Mouse (Mus musculus) heart, embryonic 12.5 days (tissue): ENCODE measurements at regions not wholly inside any gene's neighbourhood (a gene's known extent, or its start where the extent isn't known, plus 50 kb on each side); places are given as distances from the start of the nearest gene placed in this dataset.
"Not testable (repeated sequence)": the region's sequence is repeated elsewhere in the genome, so short reads cannot be mapped to it uniquely, and the experiment has no call there.

Source experiments
- ATAC-seq: fragments of 200-750 bp; cut with Nextera tagmentation; 2 replicates; pipeline ENCODE4 v1.8.0; 2017; ENCODE audit warnings: moderate TSS enrichment, moderate library complexity; ENCODE audit not compliant: insufficient number of reproducible peaks, low FRiP score
- H3K27ac ChIP-seq: fragments of 300-500 bp; sonication (generic); 2 replicates; pipeline ENCODE4 v1.5.1; 2016; ENCODE audit warnings: mild to moderate bottlenecking, moderate library complexity; ENCODE audit not compliant: poor library complexity, severe bottlenecking
- H3K27me3 ChIP-seq: fragments of 300-500 bp; sonication (generic); replicated peaks from 2 replicates; pipeline ENCODE4 v1.6.1; 2016; ENCODE audit warnings: mild to moderate bottlenecking, moderate library complexity
- H3K36me3 ChIP-seq: fragments of 300-500 bp; sonication (generic); 2 replicates; pipeline ENCODE4 v1.6.1; 2016; ENCODE audit warnings: mild to moderate bottlenecking, moderate library complexity
- H3K4me1 ChIP-seq: fragments of 300-500 bp; sonication (generic); replicated peaks from 2 replicates; pipeline ENCODE4 v1.6.1; 2016; ENCODE audit warnings: mild to moderate bottlenecking
- H3K4me2 ChIP-seq: fragments of 300-500 bp; sonication (generic); 2 replicates; pipeline ENCODE4 v1.6.1; 2016; ENCODE audit warnings: mild to moderate bottlenecking, moderate library complexity
- H3K4me3 ChIP-seq: fragments of 300-500 bp; sonication (generic); 2 replicates; pipeline ENCODE4 v1.5.1; 2016; ENCODE audit warnings: mild to moderate bottlenecking
- H3K9ac ChIP-seq: fragments of 300-500 bp; sonication (generic); 2 replicates; pipeline ENCODE4 v1.6.1; 2016; ENCODE audit warnings: mild to moderate bottlenecking, moderate library complexity
- H3K9me3 ChIP-seq: fragments of 300-500 bp; sonication (generic); replicated peaks from 2 replicates; pipeline ENCODE4 v1.6.1; 2016; ENCODE audit warnings: mild to moderate bottlenecking, moderate library complexity
- WGBS: fragments of 180-500 bp; shearing (Covaris S2); methylation state at CpG from one replicate; pipeline ENCODE4 v1.1.7; 2016; 5-methylcytosine and 5-hydroxymethylcytosine counted together

DNA sequence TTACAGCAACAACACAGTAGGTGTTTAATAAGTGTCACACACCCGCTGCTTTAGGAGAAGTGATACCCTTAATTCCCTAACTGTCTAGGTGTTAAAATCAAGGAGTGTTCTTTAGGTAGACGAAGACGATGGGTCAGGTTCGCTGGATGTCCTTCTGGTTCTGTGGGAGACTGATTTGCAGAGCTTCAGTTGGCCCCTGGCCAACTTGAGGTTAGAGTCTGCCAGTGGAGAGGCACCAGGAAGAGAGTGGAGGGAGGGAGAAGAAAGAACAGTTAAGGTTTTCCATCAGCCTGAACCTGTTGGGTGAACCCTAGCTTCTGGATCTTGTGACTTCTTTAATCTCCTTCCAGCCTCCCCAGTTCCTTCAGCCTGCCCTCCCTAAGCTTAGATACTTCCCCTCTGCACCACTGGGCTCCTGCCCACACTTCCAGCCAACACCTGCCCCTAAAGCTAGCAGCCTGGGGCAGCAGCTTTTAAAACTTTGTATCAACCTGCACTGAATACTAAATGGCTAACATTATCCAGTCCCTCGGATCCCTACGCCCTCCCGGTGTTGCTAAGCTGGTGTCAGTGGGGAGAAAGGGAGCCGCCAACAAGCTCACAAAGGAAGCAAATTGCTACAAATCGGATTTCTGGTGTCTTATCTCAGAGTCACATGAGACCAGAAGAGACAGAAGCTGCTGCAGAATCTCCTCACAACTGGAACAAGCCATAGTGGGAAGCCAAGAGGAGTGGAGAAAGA lies 62.1 kb upstream of the Adgrl1 start:
- no peak overlapping the region for H3K4me3 ChIP-seq
- no peaks in the 10 kb centered on the region for H3K36me3 ChIP-seq
- peaks cover 13% of the 10 kb centered on the region for H3K4me1 ChIP-seq
- no peaks in the 10 kb centered on the region for H3K9me3 ChIP-seq
- H3K27ac ChIP-seq, result peak overlapping the region; percentile 41; the same call in 1 of the 2 replicates
- WGBS, result 32% methylated on average over 9 of the region's 9 CpGs
- H3K9ac ChIP-seq, result no peak overlapping the region
- H3K27me3 ChIP-seq, result no peaks in the 10 kb centered on the region
- ATAC-seq, result 0 out of 2 replicates have a peak, but pooled peaks have one; percentile 25
- H3K4me2 ChIP-seq, result peak overlapping the region; percentile 15; the same call in 1 of the 2 replicates

DNA sequence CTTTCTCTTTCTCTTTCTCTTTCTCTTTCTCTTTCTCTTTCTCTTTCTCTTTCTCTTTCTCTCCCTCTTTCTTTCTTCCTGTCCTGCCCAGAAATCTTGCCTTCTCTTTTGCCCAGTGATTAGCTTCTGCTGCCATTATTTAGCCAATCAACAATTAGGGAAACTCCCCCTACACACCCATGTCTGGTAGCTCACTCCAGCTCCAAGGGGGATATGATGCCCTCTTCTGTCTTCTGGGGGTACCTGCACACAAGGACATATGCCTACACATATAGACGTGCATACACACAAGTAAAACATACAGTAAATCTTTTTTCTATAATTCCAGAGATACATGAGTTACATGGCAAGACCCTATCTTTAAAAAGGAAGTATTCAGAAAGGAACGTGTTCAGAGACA lies 70.1 kb upstream of the Adgrl1 start:
- Histone ChIP-seq H3K9me3 (0 out of 2 replicates have a peak, but pooled peaks cover 4% of the 10 kb centered on the region), H3K27me3 (no peaks in the 10 kb centered on the region), H3K4me1 (no peaks in the 10 kb centered on the region), H3K36me3 (no peaks in the 10 kb centered on the region), H3K9ac (no peak overlapping the region), H3K4me2 (no peak overlapping the region), H3K4me3 (no peak overlapping the region), H3K27ac (no peak overlapping the region)
- no peak for ATAC-seq
- WGBS, result 76% methylated on average over 2 of the region's 2 CpGs

GRCm38 (mm10) chr8:83824925-83825680 lies 74.8 kb upstream of the Adgrl1 start:
- Histone ChIP-seq H3K4me1 (no peaks in the 10 kb centered on the region), H3K4me3 (no peak overlapping the region), H3K4me2 (no peak overlapping the region), H3K9me3 (0 out of 2 replicates have a peak, but pooled peaks cover 4% of the 10 kb centered on the region), H3K27me3 (0 out of 2 replicates have a peak, but pooled peaks cover 4% of the 10 kb centered on the region), H3K27ac (no peak overlapping the region), H3K9ac (no peak overlapping the region), H3K36me3 (no peaks in the 10 kb centered on the region)
- ATAC-seq, result no peak
- 73% methylated on average over 17 of the region's 17 CpGs for WGBS

DNA sequence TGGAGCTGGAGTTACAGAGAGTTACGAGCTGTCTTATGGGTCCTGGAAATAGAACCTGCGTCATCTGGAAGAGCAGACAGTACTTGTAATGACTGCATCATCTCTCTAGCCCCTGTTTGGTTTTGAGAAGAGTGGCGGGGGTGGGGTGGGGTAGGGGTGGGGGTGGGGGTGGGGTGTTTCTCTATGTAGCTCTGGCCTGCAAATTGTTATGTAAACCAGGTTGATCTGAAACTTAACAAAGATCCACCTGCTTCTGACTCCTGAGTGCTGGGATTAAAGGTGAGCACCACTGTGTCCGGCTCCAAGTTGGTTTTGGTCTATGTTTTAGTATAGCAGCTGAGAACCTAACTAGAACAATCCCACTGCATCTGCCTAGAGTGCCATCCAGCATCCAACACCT lies 78.0 kb upstream of the Adgre5 start:
- WGBS, result 77% methylated on average over 4 of the region's 4 CpGs
- H3K36me3 ChIP-seq, result no peaks in the 10 kb centered on the region
- H3K27ac ChIP-seq, result no peak overlapping the region
- no peaks in the 10 kb centered on the region for H3K4me1 ChIP-seq
- no peaks in the 10 kb centered on the region for H3K9me3 ChIP-seq
- H3K9ac ChIP-seq, result no peak overlapping the region
- no peak for ATAC-seq
- no peak overlapping the region for H3K4me3 ChIP-seq
- 0 out of 2 replicates have a peak, but pooled peaks cover 4% of the 10 kb centered on the region for H3K27me3 ChIP-seq
- H3K4me2 ChIP-seq, result no peak overlapping the region

DNA sequence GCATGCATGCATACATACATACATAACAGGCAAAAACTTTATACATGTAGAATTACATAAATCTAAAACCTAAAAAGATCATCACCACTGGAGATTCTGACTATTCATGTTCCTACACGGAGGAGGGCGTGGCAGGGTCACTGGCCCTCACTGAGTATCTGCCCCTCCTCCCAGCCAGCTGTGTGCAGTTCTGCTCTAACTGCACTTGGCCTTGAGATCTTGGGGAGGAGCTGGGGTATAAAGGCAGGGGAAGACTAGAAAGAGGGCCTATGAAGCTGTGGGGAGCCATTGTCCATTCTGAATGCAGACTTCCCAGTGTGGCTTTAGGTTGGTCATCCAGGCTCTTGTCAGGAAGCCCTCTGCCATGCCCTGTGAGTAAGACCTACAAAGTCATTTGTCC lies 69.5 kb upstream of the Adgre5 start:
- ATAC-seq, result no peak
- Histone ChIP-seq H3K4me1 (no peaks in the 10 kb centered on the region), H3K9me3 (no peaks in the 10 kb centered on the region), H3K4me2 (no peak overlapping the region), H3K4me3 (no peak overlapping the region), H3K36me3 (no peaks in the 10 kb centered on the region), H3K9ac (no peak overlapping the region), H3K27me3 (no peaks in the 10 kb centered on the region), H3K27ac (no peak overlapping the region)
- 89% methylated on average over 2 of the region's 2 CpGs for WGBS

GRCm38 (mm10) chr8:83805612-83806011 lies 64.5 kb upstream of the Adgre5 start:
- ATAC-seq, result no peak
- Histone ChIP-seq H3K27me3 (no peaks in the 10 kb centered on the region), H3K4me1 (no peaks in the 10 kb centered on the region), H3K9ac (no peak overlapping the region), H3K4me2 (no peak overlapping the region), H3K9me3 (no peaks in the 10 kb centered on the region), H3K36me3 (no peaks in the 10 kb centered on the region), H3K4me3 (no peak overlapping the region), H3K27ac (no peak overlapping the region)
- WGBS, result 28% methylated on average over 6 of the region's 6 CpGs

- 42% methylated on average over 1 of the region's 1 CpGs for WGBS
- not testable (repeated sequence) for H3K4me2 ChIP-seq, H3K27ac ChIP-seq
These were observed 62.2 kb upstream of the Adgre5 start for GRCm38 (mm10) chr8:83803312-83803711.

GRCm38 (mm10) chr8:83802506-83802905 lies 61.4 kb upstream of the Adgre5 start:
- Histone ChIP-seq H3K27ac (no peak overlapping the region), H3K4me3 (no peak overlapping the region), H3K9me3 (no peaks in the 10 kb centered on the region), H3K27me3 (no peaks in the 10 kb centered on the region), H3K36me3 (no peaks in the 10 kb centered on the region), H3K9ac (no peak overlapping the region), H3K4me2 (no peak overlapping the region), H3K4me1 (no peaks in the 10 kb centered on the region; the same call in 1 of the 2 replicates)
- 48% methylated on average over 3 of the region's 3 CpGs for WGBS
- no peak for ATAC-seq

More at GRCm38 (mm10) chr8:83803312-83803711, 62.2 kb upstream of the Adgre5 start:
- H3K9ac ChIP-seq, H3K36me3 ChIP-seq, H3K9me3 ChIP-seq, H3K4me1 ChIP-seq, ATAC-seq, H3K4me3 ChIP-seq, H3K27me3 ChIP-seq: not testable (repeated sequence)

DNA sequence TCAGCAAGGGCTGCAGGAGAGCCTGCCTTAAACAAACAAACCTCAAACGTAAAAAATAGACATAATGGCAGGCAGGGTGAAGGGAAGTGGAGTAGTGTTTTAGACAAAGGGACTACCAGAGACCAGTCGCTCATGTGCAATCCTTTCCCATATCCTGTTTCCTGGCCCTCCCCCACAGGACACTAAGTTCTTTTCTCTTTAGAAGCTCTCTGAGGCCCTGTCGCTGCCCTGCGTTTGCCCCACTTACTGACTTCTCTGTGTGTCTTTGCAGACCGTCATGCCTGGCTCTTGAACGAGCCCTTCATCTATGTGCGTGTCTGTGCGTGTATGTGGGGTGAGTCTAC lies 58.5 kb upstream of the Adgre5 start:
- WGBS, result 61% methylated on average over 8 of the region's 8 CpGs
- Histone ChIP-seq H3K36me3 (no peaks in the 10 kb centered on the region), H3K27me3 (no peaks in the 10 kb centered on the region), H3K4me1 (no peaks in the 10 kb centered on the region; the same call in 1 of the 2 replicates), H3K4me2 (no peak overlapping the region), H3K4me3 (no peak overlapping the region), H3K9me3 (0 out of 2 replicates have a peak, but pooled peaks cover 3% of the 10 kb centered on the region), H3K27ac (no peak overlapping the region), H3K9ac (no peak overlapping the region)
- no peak for ATAC-seq

GRCm38 (mm10) chr8:83798881-83799606 lies 57.9 kb upstream of the Adgre5 start:
- Histone ChIP-seq H3K9ac (no peak overlapping the region), H3K4me1 (no peaks in the 10 kb centered on the region; the same call in 1 of the 2 replicates), H3K4me3 (no peak overlapping the region), H3K27me3 (0 out of 2 replicates have a peak, but pooled peaks cover under 1% of the 10 kb centered on the region), H3K36me3 (no peaks in the 10 kb centered on the region), H3K9me3 (0 out of 2 replicates have a peak, but pooled peaks cover 3% of the 10 kb centered on the region), H3K27ac (no peak overlapping the region), H3K4me2 (no peak overlapping the region)
- no peak for ATAC-seq
- WGBS, result 75% methylated on average over 9 of the region's 9 CpGs
